Mouse (Mus musculus): ENCODE data around the gene Vcp.

Gene Vcp

GRCm38 (mm10) chr4:43000141-43000986 lies at the start of gene Vcp:
Gene Vcp, minus strand, starts transcription at chr4:43000507.
- DNase-seq (ENCODE audit: low spot score in 2 of 2): peak; percentile 97 to 98

GRCm38 (mm10) chr4:43047231-43047630 lies 46.9 kb upstream of the Vcp start:
- DNase-seq (ENCODE audit: low spot score in 2 of 2): peak in 1 of 2 experiments; percentile 68

- no peak for DNase-seq (ENCODE audit: low spot score in 2 of 2)
Measured at GRCm38 (mm10) chr4:43046607-43047006, 46.3 kb upstream of the Vcp start.

- peak; percentile 87 to 93 for DNase-seq (ENCODE audit: low spot score in 2 of 2)
Measured at GRCm38 (mm10) chr4:43045659-43046302, 45.5 kb upstream of the Vcp start, which contains the start of gene Fam214b. Gene Fam214b, minus strand, starts transcription at chr4:43046220.

GRCm38 (mm10) chr4:43045285-43045658 lies 45.0 kb upstream of the Vcp start:
- DNase-seq (ENCODE audit: low spot score in 2 of 2): no peak

GRCm38 (mm10) chr4:43044673-43045072 lies 44.4 kb upstream of the Vcp start:
- no peak for DNase-seq (ENCODE audit: low spot score in 2 of 2)

- peak in 1 of 2 experiments; percentile 59 for DNase-seq (ENCODE audit: low spot score in 2 of 2)
Measured at GRCm38 (mm10) chr4:43043644-43044357, 43.5 kb upstream of the Vcp start.

GRCm38 (mm10) chr4:43040881-43041547 lies 40.7 kb upstream of the Vcp start:
- DNase-seq (ENCODE audit: low spot score in 2 of 2): no peak

GRCm38 (mm10) chr4:43040114-43040572 lies 39.8 kb upstream of the Vcp start:
- peak; percentile 80 to 91 for DNase-seq (ENCODE audit: low spot score in 2 of 2)

- DNase-seq (ENCODE audit: low spot score in 2 of 2): no peak
Measured at GRCm38 (mm10) chr4:43039609-43040008, 39.3 kb upstream of the Vcp start.

GRCm38 (mm10) chr4:43038567-43039495 lies 38.5 kb upstream of the Vcp start:
- peak in 1 of 2 experiments; percentile 56 for DNase-seq (ENCODE audit: low spot score in 2 of 2)

GRCm38 (mm10) chr4:43037860-43038566 lies 37.7 kb upstream of the Vcp start:
- DNase-seq (ENCODE audit: low spot score in 2 of 2): no peak

GRCm38 (mm10) chr4:43036356-43036755 lies 36.0 kb upstream of the Vcp start:
- DNase-seq (ENCODE audit: low spot score in 2 of 2): no peak

GRCm38 (mm10) chr4:43035851-43036250 lies 35.5 kb upstream of the Vcp start:
- no peak for DNase-seq (ENCODE audit: low spot score in 2 of 2)

GRCm38 (mm10) chr4:43033481-43033880 lies 33.2 kb upstream of the Vcp start:
- DNase-seq (ENCODE audit: low spot score in 2 of 2): no peak

- DNase-seq (ENCODE audit: low spot score in 2 of 2): no peak
Measured at GRCm38 (mm10) chr4:43032501-43032900, 32.2 kb upstream of the Vcp start.

- DNase-seq (ENCODE audit: low spot score in 2 of 2): peak; percentile 81 to 89
Measured at GRCm38 (mm10) chr4:43031237-43031995, 31.1 kb upstream of the Vcp start, which contains the start of gene Stoml2. Gene Stoml2, minus strand, starts transcription at chr4:43031710.

- peak in 1 of 2 experiments; percentile 43 for DNase-seq (ENCODE audit: low spot score in 2 of 2)
Measured at GRCm38 (mm10) chr4:43030780-43031230, 30.5 kb upstream of the Vcp start.

- no peak for DNase-seq (ENCODE audit: low spot score in 2 of 2)
Measured at GRCm38 (mm10) chr4:43030352-43030751, 30.0 kb upstream of the Vcp start.

Data from cerebellum, postnatal 4 days (tissue).